Mouse (Mus musculus) CH12.LX (cell line): ENCODE results near the gene Zfp82. TPM values are rescaled to one million over a fixed set of nuclear protein-coding genes. Genes with fewer than 3 reads are reported as not detected.

Experiments
- DNase-seq: peaks from one replicate; pipeline ENCODE4 v3.0.0-alpha.2; 2013; ENCODE audit errors: extremely low read depth
- H3K27ac ChIP-seq: 2 replicates; pipeline ENCODE4 v1.5.1; 2012; ENCODE audit warnings: low read depth, mild to moderate bottlenecking, control low read depth, moderate library complexity; ENCODE audit not compliant: insufficient read depth
- H3K27me3 ChIP-seq: replicated peaks from 2 replicates; pipeline ENCODE3; 2012; ENCODE audit warnings: inconsistent platforms
- H3K36me3 ChIP-seq, 2 experiments: replicated peaks in 1 of 2; 2 replicates each; pipeline versions ENCODE3 to v1.6.1; 2012; ENCODE audit warnings: inconsistent platforms in 1 of 2, low read length in 1 of 2, mild to moderate bottlenecking in 1 of 2, mixed read lengths in 1 of 2, moderate library complexity in 1 of 2; ENCODE audit not compliant: control insufficient read depth in 1 of 2, insufficient read depth in 1 of 2
- H3K4me1 ChIP-seq, 2 experiments: 2 replicates each; pipeline ENCODE4 v1.6.1; 2012; ENCODE audit warnings: inconsistent platforms in 1 of 2, moderate library complexity in 1 of 2; ENCODE audit not compliant: insufficient read depth in 2 of 2, control insufficient read depth in 1 of 2
- H3K4me2 ChIP-seq: 2 replicates; pipeline ENCODE4 v1.6.1; 2012; ENCODE audit warnings: low read depth, mild to moderate bottlenecking, control low read depth; ENCODE audit not compliant: poor library complexity, insufficient read depth, severe bottlenecking
- H3K4me3 ChIP-seq, 3 experiments: fragments of 150-350 bp in 1 of 3; sonication (generic) in 1 of 3; replicated peaks in 1 of 3; 2 replicates each; pipeline versions ENCODE3 to v1.5.1; 2011 to 2012; ENCODE audit warnings: low read depth in 2 of 3, low read length in 2 of 3, mild to moderate bottlenecking in 2 of 3, moderate library complexity in 2 of 3, control low read depth in 1 of 3, improper control_type of control experiment in 1 of 3, inconsistent platforms in 1 of 3, mixed read lengths in 1 of 3; ENCODE audit not compliant: poor library complexity in 1 of 3
- H3K79me2 ChIP-seq: replicated peaks from 2 replicates; pipeline ENCODE4 v1.6.1; 2012; ENCODE audit warnings: mild to moderate bottlenecking, moderate library complexity; ENCODE audit not compliant: control insufficient read depth, poor library complexity, insufficient read depth, severe bottlenecking; ENCODE audit errors: extremely low read depth
- H3K9ac ChIP-seq: 2 replicates; pipeline ENCODE4 v1.6.1; 2012; ENCODE audit warnings: low read depth, mild to moderate bottlenecking, control low read depth, moderate library complexity; ENCODE audit not compliant: insufficient read depth
- H3K9me3 ChIP-seq: replicated peaks from 2 replicates; pipeline ENCODE3; 2012; ENCODE audit warnings: low read length, inconsistent platforms, mixed read lengths
- CHD1 ChIP-seq: IDR thresholded peaks from 2 replicates; pipeline ENCODE4 v1.6.1; 2012; ENCODE audit warnings: low read depth, low read length, improper control_type of control experiment, inconsistent platforms
- CTCF ChIP-seq, 2 experiments: IDR thresholded peaks in 1 of 2; conservative IDR thresholded peaks in 1 of 2; 2 replicates each; pipeline ENCODE4 v1.5.1; 2011 to 2012; ENCODE audit warnings: low read depth in 2 of 2, low read length in 2 of 2, improper control_type of control experiment in 1 of 2, inconsistent platforms in 1 of 2, mild to moderate bottlenecking in 1 of 2, moderate library complexity in 1 of 2
- E2F4 ChIP-seq: IDR thresholded peaks from 2 replicates; pipeline ENCODE4 v1.6.1; 2011; ENCODE audit warnings: low read depth, low read length, improper control_type of control experiment; ENCODE audit not compliant: insufficient replicate concordance
- ELF1 ChIP-seq: IDR thresholded peaks from 2 replicates; pipeline ENCODE4 v1.6.1; 2014; ENCODE audit warnings: low read depth, mild to moderate bottlenecking, inconsistent platforms, low read length, improper control_type of control experiment
- EP300 ChIP-seq: IDR thresholded peaks from 2 replicates; pipeline ENCODE4 v1.6.1; 2011; ENCODE audit warnings: low read length, improper control_type of control experiment
- ETS1 ChIP-seq: conservative IDR thresholded peaks from 2 replicates; pipeline ENCODE4 v1.6.1; 2012; ENCODE audit warnings: low read depth, mild to moderate bottlenecking, inconsistent platforms, low read length, improper control_type of control experiment, moderate library complexity
- HCFC1 ChIP-seq: IDR thresholded peaks from 2 replicates; pipeline ENCODE4 v1.6.1; 2012; ENCODE audit warnings: low read depth, mild to moderate bottlenecking, inconsistent platforms, low read length, improper control_type of control experiment
- IRF4 ChIP-seq: IDR thresholded peaks from 2 replicates; pipeline ENCODE4 v1.6.1; 2014; ENCODE audit warnings: low read depth, mild to moderate bottlenecking, inconsistent platforms, low read length, improper control_type of control experiment
- JUND ChIP-seq: conservative IDR thresholded peaks from 2 replicates; pipeline ENCODE4 v1.6.1; 2011; ENCODE audit warnings: low read depth, low read length, improper control_type of control experiment
- KAT2A ChIP-seq: IDR thresholded peaks from 2 replicates; pipeline ENCODE4 v1.6.1; 2012; ENCODE audit warnings: low read length, improper control_type of control experiment, inconsistent platforms; ENCODE audit not compliant: insufficient replicate concordance
- MAZ ChIP-seq: IDR thresholded peaks from 2 replicates; pipeline ENCODE4 v1.6.1; 2012; ENCODE audit warnings: low read depth, mild to moderate bottlenecking, inconsistent platforms, low read length, improper control_type of control experiment, moderate library complexity
- MEF2A ChIP-seq: IDR thresholded peaks from 2 replicates; pipeline ENCODE4 v1.6.1; 2014; ENCODE audit warnings: low read depth, mild to moderate bottlenecking, inconsistent platforms, low read length, improper control_type of control experiment, borderline replicate concordance
- MXI1 ChIP-seq: IDR thresholded peaks from 2 replicates; pipeline ENCODE4 v1.6.1; 2011; ENCODE audit warnings: mild to moderate bottlenecking, low read depth, low read length, improper control_type of control experiment
- NELFE ChIP-seq: IDR thresholded peaks from 2 replicates; pipeline ENCODE4 v1.6.1; 2011; ENCODE audit warnings: low read depth, low read length, improper control_type of control experiment
- PAX5 ChIP-seq: IDR thresholded peaks from 2 replicates; pipeline ENCODE4 v1.6.1; 2012; ENCODE audit warnings: low read length, inconsistent platforms, mixed read lengths
- POLR2A ChIP-seq: IDR thresholded peaks from 2 replicates; pipeline ENCODE4 v1.6.1; 2011; ENCODE audit warnings: low read depth, mild to moderate bottlenecking, improper control_type of control experiment, low read length
- POLR2AphosphoS2 ChIP-seq: IDR thresholded peaks from 2 replicates; pipeline ENCODE4 v1.6.1; 2011; ENCODE audit warnings: low read depth, low read length, improper control_type of control experiment
- RAD21 ChIP-seq: IDR thresholded peaks from 2 replicates; pipeline ENCODE4 v1.6.1; 2011; ENCODE audit warnings: low read depth, mild to moderate bottlenecking, low read length, improper control_type of control experiment, moderate library complexity
- SIN3A ChIP-seq: IDR thresholded peaks from 2 replicates; pipeline ENCODE4 v1.6.1; 2012; ENCODE audit warnings: low read length, improper control_type of control experiment, inconsistent platforms
- SMC3 ChIP-seq: IDR thresholded peaks from 2 replicates; pipeline ENCODE4 v1.6.1; 2011; ENCODE audit warnings: low read depth, low read length, improper control_type of control experiment
- UBTF ChIP-seq: IDR thresholded peaks from 2 replicates; pipeline ENCODE4 v1.6.1; 2012; ENCODE audit warnings: low read depth, mild to moderate bottlenecking, inconsistent platforms, low read length, improper control_type of control experiment, moderate library complexity
- USF1 ChIP-seq: IDR thresholded peaks from 2 replicates; pipeline ENCODE4 v1.6.1; 2014; ENCODE audit warnings: low read depth, mild to moderate bottlenecking, inconsistent platforms, low read length, improper control_type of control experiment
- USF2 ChIP-seq: conservative IDR thresholded peaks from 2 replicates; pipeline ENCODE4 v1.6.1; 2011; ENCODE audit warnings: low read depth, low read length, improper control_type of control experiment
- ZC3H11A ChIP-seq: IDR thresholded peaks from 2 replicates; pipeline ENCODE4 v1.6.1; 2012; ENCODE audit warnings: low read depth, mild to moderate bottlenecking, inconsistent platforms, low read length, improper control_type of control experiment
- ZNF384 ChIP-seq: IDR thresholded peaks from 2 replicates; pipeline ENCODE4 v1.6.1; 2012; ENCODE audit warnings: low read depth, low read length, improper control_type of control experiment, inconsistent platforms
- dilution Hi-C: fragments of 300-500 bp; cut with MboI; formaldehyde crosslinking; loops from 2 replicates; pipeline ENCODE4 v1.14.3; 2020; ENCODE audit warnings: low sequenced_read_pairs; ENCODE audit not compliant: extremely low pct_unique_long_range_greater_than_20kb, extremely low pct_ligation_motif_present
- in situ Hi-C: fragments of 300-500 bp; cut with MboI; formaldehyde crosslinking; loops from 3 replicates; pipeline ENCODE4 v1.14.3; 2019; ENCODE audit warnings: low sequenced_read_pairs, low pct_ligation_motif_present, low pct_unique_long_range_greater_than_20kb, mixed read lengths
- polyA plus RNA-seq: library from polyadenylated mRNA; unstranded; fragments of >175 nt; gene quantifications from 2 replicates; pipeline ENCODE4 v1.2.1, GENCODE M21; 2012; ENCODE audit warnings: low read depth; ENCODE audit not compliant: insufficient read length
- total RNA-seq, 2 experiments: library from RNA; depleted of rRNA; stranded (reverse); fragments of 300-350 nt in 1 of 2; fragments of >200 nt in 1 of 2; gene quantifications; 2 replicates each; pipeline ENCODE4 v1.2.3; 2012 to 2014

Gene Zfp82
- total and polyA plus RNA-seq, 3 experiments, result 4.9 to 7.1 (median 6.9) TPM

DNA sequence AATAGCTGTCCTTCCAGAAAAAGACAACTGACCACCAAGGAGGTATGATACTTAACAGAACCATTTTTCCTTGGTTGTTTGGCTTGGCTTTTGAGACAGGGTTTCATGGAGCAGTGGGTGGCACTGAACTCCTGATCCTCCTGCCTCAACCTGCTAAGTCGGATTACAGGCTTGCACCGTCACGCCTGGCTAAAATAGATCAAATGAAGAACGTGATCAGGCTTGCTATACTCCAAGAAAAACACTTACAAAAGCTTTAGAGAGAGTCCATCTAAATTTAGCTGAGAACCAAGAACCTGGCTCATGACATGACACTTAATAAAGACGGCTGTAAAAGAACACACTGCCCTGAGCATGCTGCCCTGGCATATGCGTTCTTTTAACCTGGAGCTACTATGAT lies 12.4 kb downstream of the Zfp82 start:
- no peak overlapping the region for H3K4me2 ChIP-seq
- TF ChIP-seq UBTF, result no peak
- TF ChIP-seq E2F4, result no peak
- TF ChIP-seq MAZ, result no peak
- no peak for TF ChIP-seq ZNF384
- no peak for TF ChIP-seq POLR2AphosphoS2
- DNase-seq, result no peak
- H3K36me3 ChIP-seq, result peaks cover 58 to 93% of the 10 kb centered on the region in 2 experiments
- H3K27ac ChIP-seq, result no peak overlapping the region
- no peak overlapping the region for H3K9ac ChIP-seq
- in situ Hi-C loops (no loop called here), dilution Hi-C loops (no loop called here)
- no peaks in the 10 kb centered on the region for H3K27me3 ChIP-seq
- no peaks in the 10 kb centered on the region for H3K79me2 ChIP-seq
- H3K9me3 ChIP-seq, result no peaks in the 10 kb centered on the region
- H3K4me1 ChIP-seq, result no peaks in the 10 kb centered on the region
- no peak overlapping the region for H3K4me3 ChIP-seq

DNA sequence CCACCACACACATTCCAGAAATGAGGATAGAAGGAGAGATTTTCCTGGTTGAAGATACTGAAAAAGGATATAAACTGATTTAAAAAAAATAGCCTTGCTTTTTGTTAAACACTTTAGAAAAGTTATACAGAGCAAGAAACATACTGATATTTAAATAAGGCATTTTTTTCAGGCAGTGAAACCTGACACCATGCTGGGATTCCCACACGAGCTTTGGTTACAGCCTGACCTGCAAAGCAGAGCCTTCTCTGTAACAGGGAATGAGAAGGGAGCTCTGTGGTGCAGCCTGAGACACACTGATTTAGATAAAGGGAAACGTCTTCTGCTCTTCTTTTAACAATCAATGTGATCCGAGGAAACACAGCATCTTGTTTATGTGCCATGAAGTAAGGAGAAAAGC lies 19.1 kb downstream of the Zfp82 start:
- Histone ChIP-seq H3K4me1 (peaks cover 3 to 19% of the 10 kb centered on the region in 2 experiments), H3K9ac (no peak overlapping the region), H3K4me2 (no peak overlapping the region), H3K4me3 (no peak overlapping the region), H3K36me3 (peaks cover 14 to 38% of the 10 kb centered on the region in 2 experiments), H3K79me2 (no peaks in the 10 kb centered on the region), H3K27me3 (no peaks in the 10 kb centered on the region), H3K27ac (no peak overlapping the region), H3K9me3 (no peaks in the 10 kb centered on the region)
- TF ChIP-seq SMC3 (no peak), IRF4 (0 out of 2 replicates have a peak, but pooled peaks have one; percentile 21), ELF1 (no peak), ZNF384 (peak; percentile 82)
- dilution Hi-C loops (no loop called here), in situ Hi-C loops (no loop called here)
- no peak for DNase-seq

DNA sequence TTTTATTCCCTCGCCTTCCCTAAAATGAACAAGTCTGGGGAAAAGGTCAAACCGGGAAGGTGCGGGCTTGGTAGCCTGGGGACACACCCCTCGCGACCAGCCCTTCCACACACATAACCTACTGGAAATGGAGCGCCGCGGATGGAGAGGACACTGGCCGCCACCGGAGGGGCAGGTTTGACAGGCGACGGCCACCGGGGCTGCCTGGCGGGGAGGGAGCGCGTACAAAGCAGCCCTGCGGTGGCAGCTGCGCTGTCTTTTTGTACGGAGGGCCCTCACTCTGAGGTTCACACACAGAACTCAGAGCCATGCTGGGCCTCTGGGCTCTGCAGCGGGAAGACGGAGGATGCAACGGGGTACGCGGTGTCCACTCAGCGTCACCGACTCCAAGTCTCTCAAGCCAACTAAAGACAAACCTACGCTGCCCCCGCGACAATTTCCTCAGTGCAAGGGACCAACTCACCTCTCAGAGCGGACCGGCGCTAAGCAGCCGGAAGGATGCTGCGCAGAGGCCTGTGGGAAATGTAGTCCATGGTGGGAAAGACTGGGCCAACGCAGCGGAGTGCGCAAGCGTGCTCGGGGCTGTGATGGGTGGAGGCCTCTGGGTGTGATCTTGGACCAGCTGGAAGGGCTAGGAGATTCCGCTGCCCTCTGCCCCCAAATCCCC lies 21.7 kb downstream of the Zfp82 start, which contains the start of gene Zfp14:
TSS of gene Zfp14 (minus strand) at position 499 of the 667 bp plus-strand sequence.
- DNase-seq, result peak; percentile 89
- Histone ChIP-seq H3K9ac (peak within 1 kb of the TSS; percentile 42), H3K4me2 (peak within 1 kb of the TSS; percentile 81), H3K4me1 (peaks cover 3 to 19% of the 10 kb centered on the region in 2 experiments), H3K9me3 (no peaks in the 10 kb centered on the region), H3K36me3 (peaks cover 1 to 15% of the 10 kb centered on the region in 2 experiments), H3K27ac (peak within 1 kb of the TSS; percentile 34; the same call in 1 of the 2 replicates), H3K27me3 (no peaks in the 10 kb centered on the region), H3K4me3 (peak within 1 kb of the TSS; percentile 71 to 85 (median 82)), H3K79me2 (no peaks in the 10 kb centered on the region)
- dilution Hi-C loops (no loop called here), in situ Hi-C loops (no loop called here)
- peak; percentile 84 for TF ChIP-seq ELF1
- TF ChIP-seq ZC3H11A, result no peak
- TF ChIP-seq POLR2A, result peak; percentile 81
- TF ChIP-seq IRF4, result no peak
- no peak for TF ChIP-seq PAX5
- no peak for TF ChIP-seq JUND
- no peak for TF ChIP-seq USF1
- 0 out of 2 replicates have a peak, but pooled peaks have one; percentile 40 for TF ChIP-seq NELFE
- peak; percentile 98 for TF ChIP-seq HCFC1
- peak; percentile 33; the same call in 1 of the 2 replicates for TF ChIP-seq SIN3A
- no peak for TF ChIP-seq MXI1
- TF ChIP-seq EP300, result no peak
- no peak for TF ChIP-seq RAD21
- no peak for TF ChIP-seq USF2
- TF ChIP-seq CHD1, result no peak
- no peak for TF ChIP-seq SMC3
- no peak for TF ChIP-seq CTCF (conservative IDR thresholded peaks at IDR 0.05 in 1 of 2, IDR thresholded peaks at IDR 0.05 in 1 of 2; ENCODE audit: low read depth in 2 of 2, low read length in 2 of 2)
- no peak for TF ChIP-seq MAZ
- TF ChIP-seq KAT2A, result peak; percentile 89; the same call in 1 of the 2 replicates
- no peak for TF ChIP-seq MEF2A
- TF ChIP-seq ETS1, result no peak
